Mouse (Mus musculus): ENCODE results near the gene Acad11. TPM values are rescaled to one million over a fixed set of nuclear protein-coding genes. Genes with fewer than 3 reads are reported as not detected.

Acad11 gene
- polyA plus RNA-seq, 1 experiment: not detected

DNA sequence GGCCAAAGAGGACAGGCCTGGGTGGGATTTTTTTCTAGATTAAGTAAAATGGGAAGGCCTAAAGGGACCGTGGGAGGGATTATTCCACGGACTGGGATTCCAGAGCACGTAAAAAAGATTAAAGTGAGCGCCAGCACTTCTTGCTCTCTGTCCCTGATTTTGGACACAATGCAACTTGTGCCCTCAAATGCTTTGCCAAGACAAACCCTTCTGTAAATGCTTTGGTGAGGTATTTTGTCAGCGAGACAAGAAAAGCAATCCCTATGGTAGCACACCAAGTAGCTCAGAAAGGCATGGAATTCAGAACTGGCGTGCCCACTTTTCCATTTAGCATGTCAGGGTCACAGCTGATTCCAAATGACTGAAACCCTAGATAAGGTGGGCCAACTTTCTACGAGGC lies 85.8 kb downstream of the Acad11 start:
- H3K4me3 ChIP-seq (replicated peaks): no peak overlapping the region
- TF ChIP-seq TAL1 (IDR thresholded peaks at IDR 0.05; ENCODE audit: low read length) (no peak), GATA1 (IDR thresholded peaks at IDR 0.05; ENCODE audit: low read length) (no peak)
- H3K36me3 ChIP-seq (ENCODE audit: control insufficient read depth): peaks cover 28% of the 10 kb centered on the region
- no peaks in the 10 kb centered on the region for H3K4me1 ChIP-seq (ENCODE audit: control insufficient read depth)
- H3K9me3 ChIP-seq (ENCODE audit: control insufficient read depth, low read length): no peaks in the 10 kb centered on the region
- H3K27me3 ChIP-seq (ENCODE audit: control insufficient read depth): no peaks in the 10 kb centered on the region

GRCm38 (mm10) chr9:104152121-104152520 lies 88.9 kb downstream of the Acad11 start:
- Histone ChIP-seq H3K9me3 (ENCODE audit: control insufficient read depth, low read length) (no peaks in the 10 kb centered on the region), H3K27me3 (ENCODE audit: control insufficient read depth) (no peaks in the 10 kb centered on the region), H3K36me3 (ENCODE audit: control insufficient read depth) (peaks cover 51% of the 10 kb centered on the region), H3K4me3 (replicated peaks) (no peak overlapping the region), H3K4me1 (ENCODE audit: control insufficient read depth) (no peaks in the 10 kb centered on the region)
- TF ChIP-seq TAL1 (IDR thresholded peaks at IDR 0.05; ENCODE audit: low read length): no peak
- TF ChIP-seq GATA1 (IDR thresholded peaks at IDR 0.05; ENCODE audit: low read length): no peak

GRCm38 (mm10) chr9:104155100-104155715 lies 92.0 kb downstream of the Acad11 start:
- TF ChIP-seq GATA1 (IDR thresholded peaks at IDR 0.05; ENCODE audit: low read length): no peak
- TF ChIP-seq TAL1 (IDR thresholded peaks at IDR 0.05; ENCODE audit: low read length): no peak
- Histone ChIP-seq H3K4me3 (replicated peaks) (no peak overlapping the region), H3K4me1 (ENCODE audit: control insufficient read depth) (no peaks in the 10 kb centered on the region), H3K9me3 (ENCODE audit: control insufficient read depth, low read length) (no peaks in the 10 kb centered on the region), H3K27me3 (ENCODE audit: control insufficient read depth) (no peaks in the 10 kb centered on the region), H3K36me3 (ENCODE audit: control insufficient read depth) (peaks cover 67% of the 10 kb centered on the region)

- no peak for TF ChIP-seq GATA1 (IDR thresholded peaks at IDR 0.05; ENCODE audit: low read length)
- TF ChIP-seq TAL1 (IDR thresholded peaks at IDR 0.05; ENCODE audit: low read length): no peak
- Histone ChIP-seq H3K36me3 (ENCODE audit: control insufficient read depth) (peaks cover 70% of the 10 kb centered on the region), H3K27me3 (ENCODE audit: control insufficient read depth) (no peaks in the 10 kb centered on the region), H3K9me3 (ENCODE audit: control insufficient read depth, low read length) (no peaks in the 10 kb centered on the region), H3K4me3 (replicated peaks) (no peak overlapping the region), H3K4me1 (ENCODE audit: control insufficient read depth) (no peaks in the 10 kb centered on the region)
These were observed 93.3 kb downstream of the Acad11 start for GRCm38 (mm10) chr9:104156506-104156905.

DNA sequence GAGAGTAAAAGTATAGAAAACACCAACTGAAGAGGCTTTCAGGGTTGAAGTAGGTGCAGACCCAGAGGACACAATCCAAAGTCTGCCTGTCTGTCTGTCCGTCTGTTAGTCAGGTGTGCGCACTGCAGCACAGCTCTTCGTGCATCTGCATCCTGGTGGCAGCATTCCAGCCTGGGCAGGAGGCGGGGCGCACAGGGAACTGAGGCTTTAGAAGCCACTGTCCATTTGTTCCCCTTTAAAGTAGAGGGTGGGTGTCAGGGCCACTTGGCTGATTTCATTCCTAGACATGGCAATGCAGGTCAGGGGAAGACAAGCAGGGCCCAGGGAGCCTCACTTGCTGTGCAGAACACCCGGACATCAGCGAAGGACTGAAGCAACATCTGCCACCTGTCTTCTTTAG lies 94.1 kb downstream of the Acad11 start:
- H3K36me3 ChIP-seq (ENCODE audit: control insufficient read depth): peaks cover 72% of the 10 kb centered on the region
- no peaks in the 10 kb centered on the region for H3K9me3 ChIP-seq (ENCODE audit: control insufficient read depth, low read length)
- TF ChIP-seq GATA1 (IDR thresholded peaks at IDR 0.05; ENCODE audit: low read length) (no peak), TAL1 (IDR thresholded peaks at IDR 0.05; ENCODE audit: low read length) (no peak)
- H3K27me3 ChIP-seq (ENCODE audit: control insufficient read depth): no peaks in the 10 kb centered on the region
- H3K4me3 ChIP-seq (replicated peaks): no peak overlapping the region
- H3K4me1 ChIP-seq (ENCODE audit: control insufficient read depth): no peaks in the 10 kb centered on the region

DNA sequence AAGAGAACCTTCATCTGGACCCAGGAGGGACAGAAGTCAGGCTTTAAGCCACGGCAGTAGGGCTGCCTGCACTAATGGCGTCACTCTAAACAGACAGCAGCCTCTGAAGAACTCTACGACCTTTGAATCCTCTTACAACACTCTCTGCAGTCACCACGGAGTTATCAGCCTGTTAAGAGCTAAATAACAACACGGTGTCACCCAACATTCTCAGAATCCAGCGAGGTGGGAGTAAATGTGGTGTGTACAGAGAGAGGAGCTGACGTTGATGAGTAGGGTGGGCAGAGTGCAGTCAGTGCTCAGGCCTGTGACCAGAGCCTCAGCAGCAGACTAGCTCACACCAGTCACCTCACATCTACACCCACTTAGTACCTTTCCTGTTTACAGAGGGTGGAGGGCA lies 97.9 kb downstream of the Acad11 start:
- Histone ChIP-seq H3K27me3 (ENCODE audit: control insufficient read depth) (no peaks in the 10 kb centered on the region), H3K36me3 (ENCODE audit: control insufficient read depth) (peaks cover 73% of the 10 kb centered on the region)
- TF ChIP-seq TAL1 (IDR thresholded peaks at IDR 0.05; ENCODE audit: low read length) (no peak), GATA1 (IDR thresholded peaks at IDR 0.05; ENCODE audit: low read length) (no peak)

GRCm38 (mm10) chr9:104164194-104164593 lies 101.0 kb downstream of the Acad11 start:
- TF ChIP-seq TAL1 (IDR thresholded peaks at IDR 0.05; ENCODE audit: low read length): no peak
- no peak for TF ChIP-seq GATA1 (IDR thresholded peaks at IDR 0.05; ENCODE audit: low read length)
- H3K36me3 ChIP-seq (ENCODE audit: control insufficient read depth): peaks cover 73% of the 10 kb centered on the region

More for the DNA sequence above, 97.9 kb downstream of the Acad11 start:
- H3K4me1 ChIP-seq (ENCODE audit: control insufficient read depth): no peaks in the 10 kb centered on the region
- no peaks in the 10 kb centered on the region for H3K9me3 ChIP-seq (ENCODE audit: control insufficient read depth, low read length)
- H3K4me3 ChIP-seq (replicated peaks): no peak overlapping the region

GRCm38 (mm10) chr9:104165926-104166325 lies 102.7 kb downstream of the Acad11 start:
- TF ChIP-seq TAL1 (IDR thresholded peaks at IDR 0.05; ENCODE audit: low read length): no peak
- TF ChIP-seq GATA1 (IDR thresholded peaks at IDR 0.05; ENCODE audit: low read length): no peak
- H3K36me3 ChIP-seq (ENCODE audit: control insufficient read depth): peaks cover 71% of the 10 kb centered on the region

More at GRCm38 (mm10) chr9:104164194-104164593, 101.0 kb downstream of the Acad11 start:
- no peaks in the 10 kb centered on the region for H3K4me1 ChIP-seq (ENCODE audit: control insufficient read depth)
- no peaks in the 10 kb centered on the region for H3K9me3 ChIP-seq (ENCODE audit: control insufficient read depth, low read length)
- H3K27me3 ChIP-seq (ENCODE audit: control insufficient read depth): no peaks in the 10 kb centered on the region
- no peak overlapping the region for H3K4me3 ChIP-seq (replicated peaks)

DNA sequence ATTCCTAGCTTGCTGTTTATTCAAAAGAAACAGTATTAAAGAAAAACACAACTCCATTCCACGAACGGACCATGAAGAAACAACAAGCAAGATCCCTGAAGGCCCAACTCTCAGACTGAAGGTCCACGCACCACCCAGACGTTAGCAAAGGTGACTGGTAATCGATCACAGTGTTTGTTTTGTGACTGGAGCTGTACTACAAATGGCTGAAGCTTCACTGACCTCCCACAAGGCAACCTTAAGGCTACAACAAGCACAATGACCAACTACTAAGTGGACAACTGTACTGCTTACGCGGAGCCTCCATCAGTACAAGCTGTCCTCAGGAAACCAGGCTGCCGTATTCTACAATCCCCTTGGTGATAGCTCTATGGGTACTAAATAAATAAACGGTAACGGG lies 106.8 kb downstream of the Acad11 start:
- no peak overlapping the region for H3K4me3 ChIP-seq (replicated peaks)
- H3K9me3 ChIP-seq (ENCODE audit: control insufficient read depth, low read length): no peaks in the 10 kb centered on the region
- TF ChIP-seq GATA1 (IDR thresholded peaks at IDR 0.05; ENCODE audit: low read length) (no peak), TAL1 (IDR thresholded peaks at IDR 0.05; ENCODE audit: low read length) (no peak)
- peaks cover 61% of the 10 kb centered on the region for H3K36me3 ChIP-seq (ENCODE audit: control insufficient read depth)
- H3K4me1 ChIP-seq (ENCODE audit: control insufficient read depth): no peaks in the 10 kb centered on the region
- H3K27me3 ChIP-seq (ENCODE audit: control insufficient read depth): no peaks in the 10 kb centered on the region

More at GRCm38 (mm10) chr9:104165926-104166325, 102.7 kb downstream of the Acad11 start:
- Histone ChIP-seq H3K27me3 (ENCODE audit: control insufficient read depth) (no peaks in the 10 kb centered on the region), H3K4me1 (ENCODE audit: control insufficient read depth) (no peaks in the 10 kb centered on the region), H3K9me3 (ENCODE audit: control insufficient read depth, low read length) (no peaks in the 10 kb centered on the region), H3K4me3 (replicated peaks) (no peak overlapping the region)

GRCm38 (mm10) chr9:104171651-104172050 lies 108.5 kb downstream of the Acad11 start:
- Histone ChIP-seq H3K9me3 (ENCODE audit: control insufficient read depth, low read length) (no peaks in the 10 kb centered on the region), H3K36me3 (ENCODE audit: control insufficient read depth) (peaks cover 64% of the 10 kb centered on the region), H3K4me3 (replicated peaks) (no peak overlapping the region), H3K27me3 (ENCODE audit: control insufficient read depth) (no peaks in the 10 kb centered on the region), H3K4me1 (ENCODE audit: control insufficient read depth) (no peaks in the 10 kb centered on the region)
- TF ChIP-seq TAL1 (IDR thresholded peaks at IDR 0.05; ENCODE audit: low read length): no peak
- no peak for TF ChIP-seq GATA1 (IDR thresholded peaks at IDR 0.05; ENCODE audit: low read length)

Data from erythroblast, embryonic 14.5 days (primary cell).